Mouse (Mus musculus) midbrain, embryonic 14.5 days (tissue): Measurements from ENCODE around the gene E330021D16Rik. TPM values are rescaled to one million over a fixed set of nuclear protein-coding genes. Genes with fewer than 3 reads are reported as not detected.

Source experiments
- ATAC-seq: fragments of 200-750 bp; cut with Nextera tagmentation; 2 replicates; pipeline ENCODE4 v1.8.0; 2017; ENCODE audit warnings: moderate number of reproducible peaks, moderate library complexity; ENCODE audit not compliant: low FRiP score, low TSS enrichment
- DNase-seq: peaks from one replicate; pipeline ENCODE4 v3.0.0-alpha.2; 2015
- H3K27ac ChIP-seq: fragments of 300-500 bp; sonication (generic); replicated peaks from 2 replicates; pipeline ENCODE4 v1.5.1; 2014; ENCODE audit warnings: mild to moderate bottlenecking, low read depth, low read length, moderate library complexity
- H3K27me3 ChIP-seq: fragments of 300-500 bp; sonication (generic); 2 replicates; pipeline ENCODE4 v1.6.1; 2014; ENCODE audit warnings: low read length, control low read depth, mixed read lengths; ENCODE audit not compliant: control insufficient read depth, insufficient read depth
- H3K36me3 ChIP-seq: fragments of 300-500 bp; sonication (generic); 2 replicates; pipeline ENCODE4 v1.6.1; 2014; ENCODE audit warnings: low read length, control low read depth; ENCODE audit not compliant: control insufficient read depth, insufficient read depth
- H3K4me1 ChIP-seq: fragments of 300-500 bp; sonication (generic); 2 replicates; pipeline ENCODE4 v1.6.1; 2014; ENCODE audit warnings: mild to moderate bottlenecking, antibody characterized with exemption, low read length, control low read depth; ENCODE audit not compliant: control insufficient read depth, insufficient read depth
- H3K4me2 ChIP-seq: fragments of 300-500 bp; sonication (generic); 2 replicates; pipeline ENCODE4 v1.6.1; 2014; ENCODE audit warnings: mild to moderate bottlenecking, low read length, moderate library complexity
- H3K4me3 ChIP-seq: fragments of 300-500 bp; sonication (generic); replicated peaks from 2 replicates; pipeline ENCODE4 v1.5.1; 2014; ENCODE audit warnings: low read depth, low read length
- H3K9ac ChIP-seq: fragments of 300-500 bp; sonication (generic); replicated peaks from 2 replicates; pipeline ENCODE4 v1.6.1; 2014; ENCODE audit warnings: mild to moderate bottlenecking, low read length, moderate library complexity
- H3K9me3 ChIP-seq: fragments of 300-500 bp; sonication (generic); 2 replicates; pipeline ENCODE4 v1.6.1; 2016; ENCODE audit warnings: low read length, control low read depth, mixed read lengths; ENCODE audit not compliant: control insufficient read depth
- WGBS: fragments of 180-500 bp; shearing (Covaris S2); extraction: QIAGEN DNeasy Blood & Tissue Kit; methylation state at CpG from one replicate; pipeline ENCODE4 v1.1.7; 2014; 5-methylcytosine and 5-hydroxymethylcytosine counted together
- polyA plus RNA-seq: library from polyadenylated mRNA; unstranded; fragments of >200 nt; fragmentation: Nextera tagmentation; extraction: Ambion mirVana; gene quantifications from 2 replicates; pipeline ENCODE4 v1.2.1, GENCODE M21; 2014

E330021D16Rik gene
- polyA plus RNA-seq, 1 experiment from 2014 or later: not detected

DNA sequence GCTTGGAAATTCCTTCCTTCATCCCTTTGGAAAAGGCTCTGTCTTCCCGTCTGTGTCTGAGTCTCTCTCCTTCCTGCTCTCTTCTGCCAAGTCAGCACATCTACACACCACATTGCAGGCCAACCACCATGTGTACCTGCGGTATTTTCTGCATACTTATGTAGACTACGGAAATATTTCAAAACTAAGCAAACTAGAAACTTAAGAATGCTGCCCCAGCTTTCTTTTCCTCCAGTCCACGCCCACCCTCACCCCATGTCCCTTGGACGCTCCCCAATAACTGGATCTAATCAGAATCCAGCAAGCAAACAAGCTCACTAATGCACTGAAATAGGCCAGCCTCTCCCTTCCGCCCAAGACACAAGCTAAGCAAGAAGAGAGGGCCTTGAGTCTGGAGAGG, 11.9 kb upstream of the E330021D16Rik start:
- Histone ChIP-seq H3K9ac (no peak overlapping the region), H3K36me3 (no peaks in the 10 kb centered on the region), H3K4me2 (no peak overlapping the region), H3K9me3 (no peaks in the 10 kb centered on the region), H3K27me3 (no peaks in the 10 kb centered on the region), H3K4me3 (no peak overlapping the region), H3K4me1 (no peaks in the 10 kb centered on the region), H3K27ac (no peak overlapping the region)
- DNase-seq: no peak
- 94% methylated on average over 6 of the region's 6 CpGs for WGBS
- ATAC-seq: no peak

GRCm38 (mm10) chr6:136425956-136426355, 10.6 kb upstream of the E330021D16Rik start:
- H3K9ac ChIP-seq: no peak overlapping the region
- H3K27me3 ChIP-seq: no peaks in the 10 kb centered on the region
- no peaks in the 10 kb centered on the region for H3K36me3 ChIP-seq
- no peaks in the 10 kb centered on the region for H3K9me3 ChIP-seq
- DNase-seq: no peak
- H3K27ac ChIP-seq: no peak overlapping the region
- no peak overlapping the region for H3K4me2 ChIP-seq
- 92% methylated on average over 5 of the region's 5 CpGs for WGBS
- ATAC-seq: no peak
- H3K4me3 ChIP-seq: no peak overlapping the region
- no peaks in the 10 kb centered on the region for H3K4me1 ChIP-seq

DNA sequence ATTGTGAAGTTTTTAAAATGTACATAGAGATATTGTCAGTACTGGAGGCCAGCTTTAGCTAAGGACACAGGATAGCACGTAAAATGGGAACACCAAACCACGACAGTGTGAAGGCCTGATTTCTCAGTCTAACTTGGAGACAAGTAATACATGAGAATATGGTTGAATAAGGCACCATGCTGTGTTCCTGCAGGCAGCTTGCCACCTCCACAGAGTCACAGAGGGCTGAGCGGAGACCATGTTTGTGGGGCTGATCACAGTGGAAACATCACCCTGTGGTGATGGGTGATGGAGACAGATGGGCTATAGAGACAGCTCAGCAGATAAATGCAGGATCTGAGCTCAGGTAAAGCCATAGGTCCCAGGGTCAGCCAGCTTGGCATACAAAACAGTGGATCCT, 8.8 kb upstream of the E330021D16Rik start:
- DNase-seq: no peak
- Histone ChIP-seq H3K27ac (no peak overlapping the region), H3K9ac (no peak overlapping the region), H3K27me3 (no peaks in the 10 kb centered on the region), H3K4me2 (no peak overlapping the region), H3K36me3 (no peaks in the 10 kb centered on the region), H3K4me3 (no peak overlapping the region), H3K9me3 (no peaks in the 10 kb centered on the region), H3K4me1 (no peaks in the 10 kb centered on the region)
- WGBS: 85% methylated on average over 3 of the region's 3 CpGs
- ATAC-seq: no peak

DNA sequence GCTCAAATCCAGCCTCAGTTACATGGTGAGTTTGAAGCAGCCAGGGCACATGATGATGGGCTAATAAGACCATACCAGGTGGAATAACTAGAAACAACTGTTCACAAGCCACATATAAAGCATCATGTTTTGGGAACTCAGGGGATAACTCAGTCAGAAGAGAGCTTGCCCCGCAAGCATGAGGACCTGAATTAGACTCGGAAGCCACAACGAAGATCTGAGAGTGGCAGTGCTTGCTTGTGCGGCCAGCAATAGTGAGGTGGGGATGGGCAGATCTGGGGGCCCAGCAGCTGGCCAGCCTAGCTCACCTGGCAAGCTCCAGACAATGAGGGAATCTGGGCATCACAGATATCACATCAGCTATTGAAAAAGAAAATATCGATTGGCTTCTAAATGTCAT, 7.8 kb upstream of the E330021D16Rik start:
- no peak overlapping the region for H3K9ac ChIP-seq
- no peak for DNase-seq
- H3K27ac ChIP-seq: no peak overlapping the region
- H3K4me1 ChIP-seq: no peaks in the 10 kb centered on the region
- 92% methylated on average over 5 of the region's 5 CpGs for WGBS
- H3K4me2 ChIP-seq: no peak overlapping the region
- H3K4me3 ChIP-seq: no peak overlapping the region
- ATAC-seq: no peak
- H3K9me3 ChIP-seq: no peaks in the 10 kb centered on the region
- H3K36me3 ChIP-seq: no peaks in the 10 kb centered on the region
- H3K27me3 ChIP-seq: no peaks in the 10 kb centered on the region

- H3K4me3 ChIP-seq: no peak overlapping the region
- no peak overlapping the region for H3K27ac ChIP-seq
- DNase-seq (peak; percentile 85), ATAC-seq (no peak)
- no peaks in the 10 kb centered on the region for H3K27me3 ChIP-seq
- no peaks in the 10 kb centered on the region for H3K9me3 ChIP-seq
- H3K9ac ChIP-seq: no peak overlapping the region
- no peaks in the 10 kb centered on the region for H3K4me1 ChIP-seq
- no peak overlapping the region for H3K4me2 ChIP-seq
- H3K36me3 ChIP-seq: no peaks in the 10 kb centered on the region
- 58% methylated on average over 16 of the region's 16 CpGs for WGBS
Observed at GRCm38 (mm10) chr6:136422084-136422853, 6.9 kb upstream of the E330021D16Rik start.

- H3K4me3 ChIP-seq: no peak overlapping the region
- H3K9ac ChIP-seq: no peak overlapping the region
Observed at GRCm38 (mm10) chr6:136421059-136421458, 5.7 kb upstream of the E330021D16Rik start.

GRCm38 (mm10) chr6:136418889-136419835, 3.8 kb upstream of the E330021D16Rik start:
- Histone ChIP-seq H3K4me3 (no peak overlapping the region), H3K27me3 (no peaks in the 10 kb centered on the region), H3K9ac (no peak overlapping the region), H3K4me1 (no peaks in the 10 kb centered on the region), H3K27ac (no peak overlapping the region), H3K9me3 (no peaks in the 10 kb centered on the region), H3K4me2 (no peak overlapping the region), H3K36me3 (no peaks in the 10 kb centered on the region)
- WGBS: 82% methylated on average over 17 of the region's 17 CpGs
- ATAC-seq: no peak
- DNase-seq: no peak

More at GRCm38 (mm10) chr6:136421059-136421458, 5.7 kb upstream of the E330021D16Rik start:
- Histone ChIP-seq H3K36me3 (no peaks in the 10 kb centered on the region), H3K4me2 (no peak overlapping the region), H3K27me3 (no peaks in the 10 kb centered on the region), H3K27ac (no peak overlapping the region), H3K4me1 (no peaks in the 10 kb centered on the region), H3K9me3 (no peaks in the 10 kb centered on the region)
- 61% methylated on average over 3 of the region's 3 CpGs for WGBS
- ATAC-seq (no peak), DNase-seq (no peak)

DNA sequence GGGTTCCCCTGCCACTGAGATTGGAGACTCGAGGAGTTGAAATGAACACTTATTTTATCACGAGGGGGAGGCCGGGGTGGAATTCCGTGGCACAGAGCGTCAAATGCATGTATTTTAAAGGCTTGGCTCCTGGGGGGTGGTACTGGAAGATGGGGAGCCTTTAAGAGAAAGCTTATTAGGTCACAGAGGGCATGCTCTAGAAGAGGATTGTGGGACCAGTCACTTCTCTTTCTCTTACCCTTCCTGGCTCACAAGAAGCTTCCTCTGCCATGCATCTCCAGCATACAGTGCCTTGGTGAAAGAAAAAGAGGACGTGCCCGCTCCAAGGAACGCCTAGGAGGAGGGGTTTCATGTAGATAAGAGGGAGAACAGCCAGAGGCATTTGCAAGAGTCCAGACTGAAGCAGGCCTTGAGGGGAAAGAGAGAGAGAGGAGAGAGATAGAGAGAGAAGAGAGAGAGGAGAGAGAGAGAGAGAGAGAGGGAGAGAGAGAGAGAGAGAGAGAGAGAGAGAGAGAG, 3.0 kb upstream of the E330021D16Rik start:
- ATAC-seq (no peak), DNase-seq (no peak)
- Histone ChIP-seq H3K9ac (no peak overlapping the region), H3K4me1 (no peaks in the 10 kb centered on the region), H3K9me3 (no peaks in the 10 kb centered on the region), H3K36me3 (no peaks in the 10 kb centered on the region), H3K27ac (no peak overlapping the region), H3K4me3 (no peak overlapping the region), H3K4me2 (no peak overlapping the region), H3K27me3 (no peaks in the 10 kb centered on the region)
- WGBS: 68% methylated on average over 8 of the region's 8 CpGs
